Mouse (Mus musculus): ENCODE results near the gene Jph4.

Jph4 gene

DNA sequence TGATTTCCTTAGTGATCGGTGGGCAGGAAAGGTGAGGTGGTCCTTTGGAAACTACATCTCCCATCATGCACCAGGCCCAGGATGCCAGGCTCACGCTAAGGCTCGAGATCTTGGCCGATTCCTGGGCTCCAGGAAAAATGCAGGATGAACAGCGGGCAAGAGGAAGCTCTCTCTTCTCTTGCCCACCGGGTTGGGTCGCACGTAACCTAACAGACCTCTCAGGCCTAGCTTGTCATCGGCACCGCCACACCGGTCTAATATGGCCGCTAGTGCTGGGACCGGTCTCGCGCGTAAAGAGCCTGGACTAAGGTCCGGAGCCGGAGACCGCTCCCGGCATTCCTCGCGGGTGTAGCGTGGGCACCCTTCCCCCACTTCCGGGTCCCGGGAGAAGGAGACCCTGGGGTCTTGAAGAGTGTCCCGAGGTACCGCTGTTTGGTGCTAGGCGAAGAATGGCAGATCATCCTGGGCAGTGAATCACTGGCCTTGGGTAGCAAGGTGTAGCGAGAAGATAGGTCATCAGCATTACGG, 22.0 kb downstream of the Jph4 start, which contains the start of gene Thtpa:
TSS of gene Thtpa (plus strand) at position 81 of the 528 bp plus-strand sequence.
- DNase-seq (ENCODE audit: low spot score), result no peak

DNA sequence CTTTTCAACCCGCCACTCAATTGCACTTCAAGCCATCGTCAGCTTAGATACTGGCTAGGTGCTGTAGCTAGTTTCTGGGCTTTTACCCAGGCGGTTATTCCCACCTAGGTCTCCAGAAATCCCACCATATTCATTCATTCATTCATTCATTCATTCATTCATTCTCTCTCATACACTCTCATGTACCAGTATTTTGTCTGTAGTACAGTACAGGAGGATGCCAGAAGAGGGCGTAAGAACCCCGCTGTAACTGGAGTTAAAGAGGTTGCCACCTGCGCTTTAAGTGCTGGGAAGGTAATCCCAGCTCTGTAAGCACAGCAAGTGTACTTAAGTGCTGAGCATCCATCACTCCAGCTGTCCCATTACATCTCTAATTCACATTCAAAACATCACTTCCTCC, 22.8 kb downstream of the Jph4 start:
- DNase-seq (ENCODE audit: low spot score), result no peak

DNA sequence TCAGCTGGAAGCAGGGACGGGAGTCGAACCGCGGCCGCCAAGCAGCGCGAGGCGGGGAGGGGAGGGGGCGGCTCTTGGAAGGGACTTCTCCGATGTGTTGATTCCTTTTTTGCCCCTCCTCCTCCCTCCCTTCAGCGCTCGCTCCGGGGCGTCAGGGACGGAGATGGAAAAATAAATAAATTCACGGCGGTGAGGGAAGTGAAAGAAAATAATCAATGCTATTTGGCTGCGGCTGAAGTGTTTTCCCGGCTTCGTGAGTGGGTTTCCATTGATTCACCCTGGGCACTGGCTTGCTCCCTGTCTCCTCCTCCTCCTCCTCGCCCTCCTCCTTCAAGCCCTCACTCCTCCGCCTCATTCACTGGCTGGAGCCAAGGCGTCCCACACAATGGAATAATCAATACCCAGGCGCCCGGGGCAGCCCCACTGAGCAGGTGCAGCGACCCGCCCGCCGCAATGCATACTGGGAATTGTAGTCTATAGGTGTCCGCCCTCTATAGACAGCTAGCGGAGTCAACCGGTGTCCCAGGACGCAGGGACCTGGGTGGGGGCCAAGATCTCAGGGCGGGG, 24.6 kb downstream of the Jph4 start, which contains the start of gene Zfhx2:
TSS of gene Zfhx2 (minus strand) at position 314 of the 567 bp plus-strand sequence.
- peak; percentile 93 for DNase-seq (ENCODE audit: low spot score)

DNA sequence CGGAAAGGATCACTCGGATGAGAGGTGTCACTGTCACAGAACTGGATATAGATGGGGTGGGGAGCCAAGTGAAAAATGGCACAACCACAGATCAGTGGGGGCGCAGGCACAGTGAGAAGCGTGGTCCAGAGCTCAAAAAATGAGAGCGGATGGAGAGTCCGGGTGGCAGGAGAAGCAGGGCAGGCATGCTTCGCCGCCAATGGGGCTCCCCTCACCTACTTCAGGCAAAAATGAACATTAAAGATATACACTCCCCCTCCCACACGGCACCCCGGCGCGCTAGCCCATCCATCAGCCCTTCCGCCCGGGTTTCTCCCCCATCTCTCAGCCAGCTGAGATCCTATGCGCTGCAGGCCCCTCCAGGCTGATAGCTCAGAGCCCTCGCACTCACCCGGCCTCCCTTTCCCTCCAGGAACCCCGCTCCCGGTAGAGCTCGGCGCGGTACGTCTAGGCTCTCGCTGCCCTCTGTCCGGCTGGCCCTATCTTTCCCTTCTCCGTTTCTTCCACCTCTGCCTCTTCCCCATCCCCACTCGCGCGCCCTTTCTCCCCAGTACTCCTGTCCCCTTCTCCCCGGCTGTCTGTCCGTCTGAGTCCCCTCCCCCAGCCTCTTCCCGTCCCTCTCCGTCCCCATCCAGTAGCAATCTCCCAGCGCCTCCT, 25.4 kb downstream of the Jph4 start:
- no peak for DNase-seq (ENCODE audit: low spot score)

DNA sequence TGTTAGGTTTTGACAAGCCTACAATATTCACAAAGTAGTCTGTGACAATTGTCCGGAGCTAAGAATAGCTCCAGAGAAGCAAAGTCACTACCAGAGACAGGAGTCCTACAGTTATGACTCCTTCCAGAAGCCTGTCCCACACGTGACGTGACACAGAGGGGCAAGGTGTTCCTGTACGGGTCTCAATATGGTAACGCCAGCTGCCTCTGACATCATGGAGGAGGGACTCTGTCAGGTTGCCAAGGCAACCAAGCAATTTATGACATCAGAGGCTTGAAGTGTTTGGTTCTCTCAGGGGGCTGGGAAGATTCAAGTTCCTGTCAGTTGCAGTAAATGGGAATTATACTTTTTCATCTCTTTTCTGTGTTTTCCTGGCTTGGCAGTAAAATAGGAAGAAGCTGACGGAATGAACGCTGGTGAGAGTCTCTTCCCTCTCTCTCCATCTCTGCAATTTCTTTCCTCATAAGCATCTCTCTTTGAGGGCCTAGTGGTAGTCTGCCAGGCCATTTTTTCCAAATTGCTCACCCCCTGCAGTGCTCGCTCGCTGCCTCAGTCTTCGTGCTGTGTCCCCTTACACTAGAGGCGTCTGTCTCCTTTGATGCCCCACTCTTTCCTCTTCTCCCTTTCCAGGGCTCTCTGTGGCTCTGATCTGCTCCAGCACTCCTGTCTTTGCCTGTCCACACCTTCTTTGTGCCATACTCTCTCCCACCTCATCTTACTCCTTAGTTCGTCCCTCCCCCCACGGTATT, 27.4 kb downstream of the Jph4 start:
- no peak for DNase-seq (ENCODE audit: low spot score)

DNA sequence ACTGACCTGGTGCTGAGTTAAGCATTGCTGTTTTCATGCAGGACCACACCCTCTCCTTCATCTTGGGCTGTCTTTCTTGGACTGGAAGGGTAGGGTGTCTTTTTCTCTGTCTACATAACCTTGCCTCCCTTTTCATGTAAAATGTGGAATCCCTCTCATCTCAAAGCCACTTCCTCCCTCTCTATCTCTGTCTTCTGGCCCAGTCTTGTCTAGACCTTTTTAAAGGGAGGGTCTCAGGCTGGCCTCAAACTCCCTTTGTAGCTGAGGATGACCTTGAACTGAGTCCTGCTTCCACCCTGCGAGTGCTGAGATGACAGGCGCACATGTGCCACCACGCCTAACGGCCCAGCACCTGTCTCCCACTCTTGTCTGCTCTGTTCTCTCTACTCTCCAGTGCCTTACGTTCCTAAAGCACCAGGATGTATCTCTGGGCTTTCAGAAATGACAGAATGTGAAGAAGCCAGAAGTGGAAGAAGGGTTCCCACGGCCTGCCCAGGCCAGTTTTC, 30.7 kb downstream of the Jph4 start:
- no peak for DNase-seq (ENCODE audit: low spot score)

DNA sequence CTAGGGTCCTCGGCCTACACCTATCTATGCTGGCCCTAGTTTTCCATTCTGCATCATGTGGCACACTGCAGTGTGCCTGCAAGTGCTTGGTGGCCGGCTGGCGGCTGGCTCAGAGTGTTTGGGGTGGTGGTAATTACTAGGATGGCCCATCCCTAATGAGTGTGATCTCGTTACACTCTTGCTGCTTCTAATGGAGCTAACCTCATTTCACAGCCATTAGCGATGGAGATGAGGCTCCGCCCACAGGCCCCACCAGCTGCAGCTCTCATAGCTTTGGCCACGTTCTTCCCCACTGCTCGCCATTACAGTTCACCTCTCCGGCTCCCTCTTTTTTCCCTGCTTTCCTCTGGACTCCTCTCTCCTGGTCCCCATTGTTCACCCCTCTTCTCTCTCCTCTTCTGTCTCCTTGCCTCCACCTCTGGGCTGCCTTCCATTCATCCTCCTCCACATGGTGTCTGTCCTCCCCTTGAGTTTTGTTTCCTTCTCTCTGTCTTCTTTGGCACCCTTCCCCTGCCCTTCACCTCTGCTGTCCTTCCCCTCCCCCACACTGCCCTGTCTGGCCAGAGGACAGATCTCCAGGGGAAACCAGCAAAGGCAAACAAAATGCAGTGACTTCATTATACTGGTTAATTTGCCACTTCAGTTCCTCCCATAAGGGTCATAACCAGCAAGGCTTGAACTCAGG, 31.3 kb downstream of the Jph4 start:
- DNase-seq (ENCODE audit: low spot score), result no peak

DNA sequence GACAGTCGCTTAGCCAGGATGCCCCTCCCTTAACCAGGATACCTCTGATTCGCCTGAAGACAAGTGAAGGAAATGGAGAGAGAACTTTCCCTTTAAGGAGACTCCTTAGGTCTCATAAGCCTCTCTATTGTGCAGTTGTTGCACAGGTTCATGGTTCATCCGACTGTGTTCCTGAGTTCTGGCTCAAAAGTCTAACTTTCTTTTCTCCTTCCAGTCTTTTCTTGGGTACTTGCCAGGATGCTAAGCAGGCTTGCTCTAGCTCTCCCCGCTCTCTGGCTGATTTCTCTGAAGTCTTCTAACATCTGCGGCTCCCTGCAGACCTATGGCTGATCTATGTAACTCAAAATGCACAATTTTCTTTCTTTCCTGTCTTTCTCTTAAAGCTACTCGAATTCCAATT, 33.3 kb downstream of the Jph4 start:
- no peak for DNase-seq (ENCODE audit: low spot score)

GRCm38 (mm10) chr14:55081105-55081504, 35.6 kb downstream of the Jph4 start:
- DNase-seq (ENCODE audit: low spot score), result no peak

GRCm38 (mm10) chr14:55079214-55079970, 37.3 kb downstream of the Jph4 start:
- DNase-seq (ENCODE audit: low spot score), result peak; percentile 66

DNA sequence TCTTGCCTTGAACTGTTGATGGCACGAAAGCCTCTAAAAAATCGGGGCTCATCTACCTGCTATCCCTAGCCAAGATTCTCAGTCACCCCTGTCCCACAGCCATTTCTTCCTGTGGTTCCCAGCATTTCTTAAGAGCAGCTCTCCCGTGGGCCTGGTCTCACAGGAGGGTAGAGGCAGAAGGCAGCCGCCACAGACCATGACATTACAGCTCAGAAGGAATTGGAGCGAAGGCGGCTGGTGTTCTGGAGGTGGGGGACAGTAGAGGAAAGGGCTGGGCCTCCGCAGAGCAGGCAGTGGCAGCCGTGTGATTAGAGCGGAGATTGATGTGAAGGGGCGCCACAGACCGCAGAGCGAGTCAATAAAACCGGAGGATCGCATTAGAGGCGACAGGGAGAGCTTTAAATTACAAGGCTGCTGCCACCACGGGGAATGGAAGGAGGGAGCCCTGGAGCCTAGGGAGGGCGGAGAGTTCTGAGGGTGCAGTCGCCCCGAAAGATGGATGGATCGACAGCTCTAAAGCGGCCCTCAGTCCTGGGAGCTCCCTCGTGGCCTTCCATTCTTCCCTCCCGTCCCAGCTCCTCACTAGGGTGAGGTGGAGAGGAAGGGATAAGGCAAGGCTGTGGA, 38.3 kb downstream of the Jph4 start:
- DNase-seq (ENCODE audit: low spot score), result no peak

GRCm38 (mm10) chr14:55077481-55078365, 39.0 kb downstream of the Jph4 start:
- no peak for DNase-seq (ENCODE audit: low spot score)

DNA sequence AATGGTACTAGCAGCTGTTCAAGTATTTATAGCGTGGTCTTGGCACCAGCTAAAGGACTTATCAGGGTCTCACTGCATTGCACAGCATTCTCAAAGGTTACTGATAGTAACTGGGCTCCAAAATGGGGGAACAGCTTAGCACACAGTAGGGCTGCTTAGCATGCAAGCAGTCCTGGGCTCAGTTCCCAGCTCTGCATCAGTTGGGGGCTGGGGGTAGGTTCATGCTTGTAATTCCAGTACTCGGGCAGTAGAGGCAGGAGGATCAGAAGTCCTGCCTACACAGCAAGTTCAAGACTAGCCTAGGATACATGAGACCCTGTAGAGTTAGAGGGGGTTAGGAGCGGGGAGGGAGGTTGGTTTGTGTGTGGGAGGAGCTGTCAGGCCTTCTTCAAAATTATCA, 39.8 kb downstream of the Jph4 start:
- DNase-seq (ENCODE audit: low spot score), result no peak

- no peak for DNase-seq (ENCODE audit: low spot score)
These were observed 40.5 kb downstream of the Jph4 start for GRCm38 (mm10) chr14:55076224-55076623.

- no peak for DNase-seq (ENCODE audit: low spot score)
These were observed 42.3 kb downstream of the Jph4 start for GRCm38 (mm10) chr14:55074416-55074815.

GRCm38 (mm10) chr14:55071756-55072155, 45.0 kb downstream of the Jph4 start:
- DNase-seq (ENCODE audit: low spot score), result no peak

DNA sequence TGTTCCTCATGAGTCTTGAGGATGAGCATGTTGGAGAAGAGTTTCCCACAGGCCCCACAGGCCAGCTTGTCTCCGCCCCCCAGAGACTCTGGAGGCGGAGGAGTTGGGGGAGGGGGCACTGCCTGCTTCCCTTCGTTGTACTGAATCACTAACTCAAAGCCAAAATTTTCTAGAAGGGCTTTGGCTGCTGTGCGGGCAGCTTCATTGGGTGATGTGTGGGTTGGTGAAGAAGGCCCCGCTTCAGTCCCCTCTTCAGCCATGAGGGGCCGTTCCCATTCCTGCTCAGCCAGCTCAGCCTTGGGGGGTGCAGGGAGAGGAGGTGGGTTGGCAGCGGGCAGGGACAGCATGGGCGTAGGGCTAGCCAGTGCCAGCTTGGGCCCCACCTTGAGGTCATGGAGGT, 50.7 kb downstream of the Jph4 start:
- DNase-seq (ENCODE audit: low spot score), result no peak

DNA sequence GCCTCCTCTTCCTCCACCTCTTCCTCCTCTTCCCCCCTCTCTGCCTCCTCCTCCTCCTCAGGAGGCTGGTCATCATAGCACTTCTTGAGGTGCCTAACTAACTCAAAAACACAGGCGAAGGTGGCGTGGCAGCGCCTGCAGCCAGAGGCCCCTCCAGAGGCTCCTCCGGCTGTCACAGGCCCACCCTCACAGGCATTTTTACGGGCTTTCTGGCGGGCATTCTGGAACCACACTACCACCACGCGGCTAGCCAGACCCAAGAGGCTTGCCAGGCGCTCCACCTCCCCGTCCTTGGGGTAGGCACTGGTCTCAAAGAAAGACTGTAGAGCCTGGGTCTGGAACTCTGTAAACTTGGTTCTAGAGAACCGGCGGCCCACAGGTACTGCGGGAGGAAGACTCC, 51.3 kb downstream of the Jph4 start:
- DNase-seq (ENCODE audit: low spot score), result no peak

DNA sequence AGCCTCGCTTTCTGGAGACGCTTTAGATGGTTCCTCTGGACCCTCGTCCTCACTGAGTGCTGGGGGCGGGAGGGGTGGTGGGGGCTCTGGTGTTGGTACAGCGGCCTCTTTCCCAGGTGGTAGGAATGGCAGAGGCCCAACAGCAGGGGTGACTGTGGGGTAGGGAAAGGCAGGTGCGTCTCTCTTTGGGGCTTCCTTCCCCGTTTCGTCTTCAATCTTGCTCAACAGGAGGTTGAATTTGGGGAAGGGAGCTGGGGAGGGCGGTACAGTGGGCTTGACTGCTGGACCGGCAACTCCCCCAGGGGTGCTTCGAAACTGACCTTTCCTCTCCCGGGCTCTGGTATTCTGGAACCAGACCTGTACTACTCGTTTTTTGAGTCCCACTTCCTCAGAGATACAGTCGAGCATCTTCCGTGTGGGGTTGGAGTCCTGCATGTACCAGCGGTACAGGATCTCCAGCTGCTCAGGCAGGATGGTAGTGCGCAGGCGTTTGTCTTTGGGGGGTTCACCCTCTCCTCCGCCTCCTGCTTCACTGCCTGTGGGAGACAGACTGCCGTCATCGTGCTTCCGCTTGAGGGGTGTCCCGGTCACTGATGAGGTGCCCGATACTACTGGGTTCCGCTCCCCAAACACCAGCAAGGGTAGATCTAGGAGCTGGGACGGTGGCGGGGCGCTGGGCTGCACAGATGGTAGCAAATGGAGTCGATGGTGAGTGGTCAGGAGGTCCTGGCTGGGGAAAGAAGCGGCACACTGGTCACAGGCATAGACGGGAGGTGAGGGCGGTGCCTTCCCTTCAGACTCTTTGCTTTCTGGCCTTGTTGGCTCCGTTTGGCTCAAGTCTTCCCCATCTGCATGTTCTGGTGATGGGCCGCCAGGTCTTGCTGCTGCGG, 52.0 kb downstream of the Jph4 start:
- no peak for DNase-seq (ENCODE audit: low spot score)

All from left cerebral cortex, adult 11 months (tissue).